Mouse (Mus musculus) urinary bladder, postnatal 4 days (tissue): Measurements from ENCODE around the gene Fam229a.
"Not testable (repeated sequence)": the region's sequence is repeated elsewhere in the genome, so short reads cannot be mapped to it uniquely, and the experiment has no call there.

Experiments used
- DNase-seq, 2 experiments: peaks; one replicate each; pipeline ENCODE4 v3.0.0; 2021 to 2022; ENCODE audit warnings: low spot score in 2 of 2

The Fam229a gene

DNA sequence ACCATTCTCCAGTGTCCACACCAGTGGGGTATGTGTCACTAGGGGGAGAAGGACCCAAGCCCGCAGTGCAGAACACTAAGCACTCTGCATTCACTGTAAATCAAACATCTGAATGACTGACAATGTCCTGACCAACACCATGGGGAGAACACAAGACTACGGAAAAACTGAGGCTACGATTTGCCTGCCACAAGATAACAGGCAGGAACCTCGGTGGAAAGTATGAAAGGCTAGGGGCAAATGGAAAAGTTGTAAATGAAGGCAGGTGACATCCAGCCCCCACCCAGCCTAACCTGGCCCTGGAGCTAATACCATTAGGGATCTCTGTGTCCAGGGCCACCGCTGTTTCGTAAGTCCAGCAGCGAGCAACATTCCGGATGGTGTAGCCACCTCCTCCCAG, 27.5 kb downstream of the Fam229a start:
- no peak for DNase-seq

DNA sequence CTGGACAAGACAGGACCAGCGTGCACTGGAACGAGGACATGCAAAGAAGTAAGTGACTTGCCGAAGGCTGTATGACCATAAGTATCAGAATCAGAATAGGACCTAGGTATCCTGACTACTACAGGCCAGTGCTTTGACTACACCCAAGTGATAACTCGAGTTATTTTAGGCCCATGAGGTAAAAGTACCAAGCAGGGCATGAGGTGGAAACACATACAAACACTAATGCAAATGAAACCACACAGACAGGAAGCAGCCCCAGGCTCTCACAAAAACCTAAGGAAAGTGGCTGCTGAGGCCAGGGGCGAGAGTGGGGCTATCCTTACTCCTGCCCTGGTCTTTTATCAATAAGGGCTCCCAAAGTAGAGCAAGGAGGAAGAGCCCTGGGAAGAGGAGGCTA, 34.3 kb downstream of the Fam229a start:
- DNase-seq: no peak

DNA sequence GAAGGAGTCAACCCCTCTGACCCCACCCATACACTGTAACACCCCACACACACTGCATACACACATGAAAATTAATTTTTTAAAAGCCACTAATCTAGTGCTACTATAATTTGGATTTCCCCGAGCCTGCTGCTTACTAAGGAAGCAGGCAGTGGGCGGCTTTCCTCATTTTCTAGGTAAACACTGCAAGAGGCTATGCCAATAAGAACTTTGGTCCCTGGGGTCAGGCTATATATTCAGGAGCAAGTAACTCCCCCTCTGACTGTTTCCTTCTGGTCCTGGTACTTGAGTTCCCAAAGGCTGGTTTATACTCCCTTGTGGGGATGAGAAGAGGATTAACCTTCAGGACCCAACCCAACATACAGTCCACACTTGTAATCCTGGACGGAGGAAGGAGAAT, 34.9 kb downstream of the Fam229a start:
- no peak for DNase-seq

DNA sequence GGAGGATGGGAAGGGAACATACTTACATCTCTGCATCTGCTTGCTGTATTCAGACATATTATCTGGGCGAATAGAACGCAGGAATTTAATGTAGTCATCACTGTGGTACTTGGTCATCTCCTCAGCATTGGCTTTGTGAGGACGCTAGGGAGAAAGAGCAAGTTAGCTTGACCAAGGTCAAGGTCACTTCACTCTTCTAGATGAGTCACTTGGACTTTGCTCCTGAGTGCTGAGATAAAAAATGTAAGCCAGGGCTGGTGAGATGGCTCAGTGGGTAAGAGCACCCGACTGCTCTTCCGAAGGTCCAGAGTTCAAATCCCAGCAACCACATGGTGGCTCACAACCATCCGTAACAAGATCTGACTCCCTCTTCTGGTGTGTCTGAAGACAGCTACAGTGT, 37.9 kb downstream of the Fam229a start:
- DNase-seq: not testable (repeated sequence)

DNA sequence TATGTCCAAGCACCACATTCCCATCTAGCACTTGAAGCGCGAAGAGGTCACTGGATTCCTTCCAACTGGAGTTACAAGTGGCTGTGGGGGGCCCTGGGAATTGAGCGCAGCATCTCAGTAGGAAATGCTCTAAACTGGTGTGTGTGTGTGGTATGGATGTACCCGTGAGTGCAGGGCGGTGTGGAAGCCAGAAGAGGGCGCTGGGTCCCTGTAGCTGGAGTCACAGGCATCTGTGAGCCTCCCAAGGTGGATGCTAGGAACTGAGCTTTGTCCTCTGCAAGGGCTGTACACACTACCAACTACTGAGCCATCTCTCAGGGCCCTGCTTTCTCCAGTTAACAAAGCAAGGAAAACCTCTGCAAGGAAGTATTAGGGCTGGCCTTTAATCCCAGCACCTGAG, 49.0 kb downstream of the Fam229a start:
- DNase-seq: no peak
